Mouse (Mus musculus) left cerebral cortex, adult 2 months (tissue): ENCODE data around the gene Mrpl28. TPM values are rescaled to one million over a fixed set of nuclear protein-coding genes. Genes with fewer than 3 reads are reported as not detected.
A peak's percentile ranks its signal among the peaks of the same experiment; 100 is the strongest.
"Not testable (repeated sequence)": the region's sequence is repeated elsewhere in the genome, so short reads cannot be mapped to it uniquely, and the experiment has no call there.

Experiments
- DNase-seq, 2 experiments: peaks; one replicate each; pipeline ENCODE4 v3.0.0; 2021 to 2022; ENCODE audit warnings: low spot score in 2 of 2, mixed read lengths in 1 of 2; ENCODE audit errors: extremely low spot score in 1 of 2
- H3K27ac ChIP-seq: fragments of 200-600 bp; 2 replicates; pipeline ENCODE4 v1.8.1; 2022
- H3K4me3 ChIP-seq: fragments of 200-600 bp; 2 replicates; pipeline ENCODE4 v1.8.1; 2022
- CTCF ChIP-seq: fragments of 200-600 bp; IDR thresholded peaks from 2 replicates; pipeline ENCODE4 v1.8.1; 2022; ENCODE audit warnings: antibody characterized with exemption, mild to moderate bottlenecking, moderate library complexity
- intact Hi-C: fragments of 180-260 bp; cut with DNase I; formaldehyde crosslinking; loops from one replicate; pipeline ENCODE4 v1.15.1; 2025
- total RNA-seq, 2 experiments: library from RNA; stranded (reverse); gene quantifications; 2 replicates each; pipeline ENCODE4 v1.2.3; 2021

The Mrpl28 gene
- total RNA-seq, 2 experiments from 2014 or later: 67.8 to 68.0 TPM

- no peak for TF ChIP-seq CTCF
- no peak overlapping the region for H3K27ac ChIP-seq
- no peak for DNase-seq
- intact Hi-C loops: no loop called here
- H3K4me3 ChIP-seq: no peak overlapping the region
Observed at GRCm38 (mm10) chr17:26142796-26143195, 19.5 kb downstream of the Mrpl28 start.

GRCm38 (mm10) chr17:26143386-26143785 lies 20.1 kb downstream of the Mrpl28 start:
- Histone ChIP-seq H3K27ac (no peak overlapping the region), H3K4me3 (no peak overlapping the region)
- intact Hi-C loops: no loop called here
- TF ChIP-seq CTCF: no peak
- DNase-seq: no peak

- no peak for DNase-seq
- intact Hi-C loops: no loop called here
- TF ChIP-seq CTCF: no peak; the same call in 1 of the 2 replicates
- Histone ChIP-seq H3K4me3 (no peak overlapping the region), H3K27ac (no peak overlapping the region)
Observed at GRCm38 (mm10) chr17:26149056-26149455, 25.8 kb downstream of the Mrpl28 start.

GRCm38 (mm10) chr17:26151886-26152630 lies 28.8 kb downstream of the Mrpl28 start:
- Histone ChIP-seq H3K27ac (no peak overlapping the region), H3K4me3 (no peak overlapping the region)
- intact Hi-C loops: no loop called here
- no peak for DNase-seq
- no peak for TF ChIP-seq CTCF

- Histone ChIP-seq H3K4me3 (no peak overlapping the region), H3K27ac (no peak overlapping the region)
- intact Hi-C loops: no loop called here
- DNase-seq: no peak
- TF ChIP-seq CTCF: no peak
Observed at GRCm38 (mm10) chr17:26162736-26163135, 39.4 kb downstream of the Mrpl28 start.

- Histone ChIP-seq H3K4me3 (no peak overlapping the region), H3K27ac (no peak overlapping the region)
- intact Hi-C loops: no loop called here
- no peak for DNase-seq
- TF ChIP-seq CTCF: no peak
Observed at GRCm38 (mm10) chr17:26168039-26168438, 44.7 kb downstream of the Mrpl28 start.

- DNase-seq, H3K27ac ChIP-seq, H3K4me3 ChIP-seq, intact Hi-C loops: not testable (repeated sequence)
- peak; percentile 44 for TF ChIP-seq CTCF
Observed at GRCm38 (mm10) chr17:26175248-26175647, 51.9 kb downstream of the Mrpl28 start.

Other genes with a start within 250 kb of the Mrpl28 start
- gene Mettl26, start 248.4 kb upstream of the Mrpl28 start, total RNA-seq: 10 to 100 TPM; 37.8 to 38.1 TPM
- 1 to 10 TPM; 1.7 TPM for gene Wfikkn1, start 242.6 kb upstream of the Mrpl28 start, total RNA-seq
- gene Rab40c, start 203.8 kb upstream of the Mrpl28 start, total RNA-seq: 10 to 100 TPM; 46.4 to 47.2 TPM
- 100 to 1,000 TPM in 1 of 2 experiments, 10 to 100 TPM in 1; 96.5 to 118 TPM for gene Pigq, start 178.6 kb upstream of the Mrpl28 start, total RNA-seq
- gene Nhlrc4, start 178.5 kb upstream of the Mrpl28 start, total RNA-seq: under 1 TPM; 0.20 to 0.87 TPM
- under 1 TPM; 0.26 to 0.27 TPM for gene A930017K11Rik, start 170.9 kb upstream of the Mrpl28 start, total RNA-seq
- 10 to 100 TPM; 53.9 to 59.3 TPM for gene Capn15, start 137.7 kb upstream of the Mrpl28 start, total RNA-seq
- gene Rab11fip3, start 53.9 kb upstream of the Mrpl28 start, total RNA-seq: 100 to 1,000 TPM; 114 to 119 TPM
- 10 to 100 TPM; 28.5 to 31.5 TPM for gene Decr2, start 33.2 kb upstream of the Mrpl28 start, total RNA-seq
- 1 to 10 TPM; 3.6 to 4.2 TPM for gene Nme4, start 27.9 kb upstream of the Mrpl28 start, total RNA-seq
- gene Tmem8, start 10.2 kb upstream of the Mrpl28 start, total RNA-seq: 10 to 100 TPM; 14.3 to 14.7 TPM
- 10 to 100 TPM; 25.9 to 29.7 TPM for gene Axin1, start 15.2 kb downstream of the Mrpl28 start, total RNA-seq
- gene Pdia2, start 75.6 kb downstream of the Mrpl28 start, total RNA-seq: 1 to 10 TPM in 1 of 2 experiments, under 1 TPM in 1; 0.59 to 1.0 TPM
- 10 to 100 TPM; 41.9 to 52.7 TPM for gene Rgs11, start 79.5 kb downstream of the Mrpl28 start, total RNA-seq
- gene Arhgdig, start 84.3 kb downstream of the Mrpl28 start, total RNA-seq: 10 to 100 TPM; 94.3 to 95.0 TPM
- gene Fam234a, start 120.7 kb downstream of the Mrpl28 start, total RNA-seq: 10 to 100 TPM; 18.9 to 19.2 TPM
- gene Luc7l, start 129.4 kb downstream of the Mrpl28 start, total RNA-seq: 10 to 100 TPM; 80.4 to 82.2 TPM